Mouse (Mus musculus) thymus, postnatal 25 days (tissue): ENCODE data around the gene Ifna2.

Experiments used
- DNase-seq: peaks from one replicate; pipeline ENCODE4 v3.0.0; 2022

Gene Ifna2

GRCm38 (mm10) chr4:88683812-88684211 is at the start of gene Ifna2:
Ifna2 (minus strand) TSS chr4:88683912.
- no peak for DNase-seq

DNA sequence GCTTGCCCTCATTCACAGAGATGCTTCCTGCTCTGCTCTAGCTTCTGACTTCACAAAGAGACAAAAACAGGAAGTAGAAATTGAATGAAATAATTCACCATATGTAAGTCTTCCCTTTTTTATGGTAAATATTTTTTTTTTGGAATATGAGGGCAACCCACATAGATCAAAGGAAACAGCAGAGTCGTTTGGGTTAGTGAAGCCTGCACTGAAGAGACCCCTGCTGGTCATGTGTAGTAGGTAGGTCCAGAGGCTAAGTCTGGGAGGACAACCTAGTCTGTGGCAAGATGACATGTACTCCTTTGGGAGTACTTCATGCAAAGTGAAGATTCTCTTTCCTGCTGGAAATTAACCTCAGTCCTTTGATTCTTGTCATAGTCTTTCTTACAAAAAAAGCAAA is 43.6 kb upstream of the Ifna2 start:
- DNase-seq, result peak; percentile 58

DNA sequence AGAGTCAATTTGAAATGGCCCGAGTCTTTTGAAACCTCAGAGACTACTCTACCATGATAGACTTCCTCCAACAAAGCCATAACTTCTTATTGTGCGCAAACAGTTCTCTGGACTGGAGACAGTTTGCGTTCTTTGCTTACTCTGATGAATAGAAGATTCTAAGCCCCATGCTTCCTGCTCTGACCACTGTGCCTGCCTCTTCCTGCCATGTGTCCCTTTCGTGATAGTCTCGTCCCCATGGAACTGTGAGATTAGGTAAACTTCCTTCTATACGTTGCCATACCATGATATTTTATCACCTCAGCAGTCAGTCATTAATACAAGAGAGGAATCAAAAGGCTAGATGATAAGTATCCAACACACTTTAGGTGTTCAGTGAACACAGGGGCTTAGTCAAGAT is 43.0 kb upstream of the Ifna2 start:
- no peak for DNase-seq

GRCm38 (mm10) chr4:88723497-88724090 is 39.9 kb upstream of the Ifna2 start:
- no peak for DNase-seq

DNA sequence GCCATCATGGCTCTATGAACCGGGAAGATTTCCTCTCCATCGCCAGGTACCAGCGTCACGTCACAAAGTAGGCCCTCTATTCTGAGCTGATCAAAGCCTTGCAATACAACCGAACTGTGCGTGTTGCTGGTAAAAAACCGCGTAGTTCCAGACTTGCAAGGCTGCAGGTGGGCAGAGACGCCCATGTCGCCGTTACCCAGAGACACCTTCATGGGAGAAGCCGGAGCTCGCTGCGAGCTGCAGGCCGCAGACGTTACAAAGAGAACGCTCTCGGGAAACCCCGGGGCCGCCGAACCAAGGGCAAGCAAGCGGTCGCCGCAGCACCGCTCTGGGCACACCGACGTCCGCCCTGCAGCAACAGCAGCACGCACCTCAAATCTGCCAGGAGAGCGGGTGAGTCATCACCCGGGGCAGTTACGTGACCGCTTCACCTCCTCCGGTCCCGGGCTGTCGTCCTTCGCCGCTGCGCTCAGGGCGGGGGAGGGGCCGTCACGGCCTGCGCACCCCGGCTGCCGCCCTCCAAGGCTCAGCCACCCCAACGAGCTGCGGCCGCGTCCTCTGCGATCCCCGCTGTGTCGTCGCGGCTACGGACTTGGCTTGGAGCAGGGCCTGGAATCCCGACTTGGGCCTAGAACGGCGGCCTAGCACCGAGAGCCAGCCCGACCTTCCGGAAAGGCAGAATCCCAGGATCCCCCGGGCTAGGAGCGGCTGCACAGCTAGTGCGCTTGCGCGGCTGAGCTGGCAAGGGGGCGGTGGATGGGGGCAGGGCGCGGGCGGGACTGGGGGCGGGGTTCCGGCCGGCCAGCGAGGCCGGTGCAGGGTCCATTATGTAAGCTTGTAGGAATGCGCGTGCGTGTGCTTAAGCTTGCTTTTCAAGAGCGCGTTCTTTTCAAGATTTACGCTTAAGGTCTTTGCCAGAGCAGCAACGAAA is 38.3 kb upstream of the Ifna2 start, which contains the start of the genes Gm26566 and Klhl9:
Gene Gm26566 (plus strand): TSS at position 15 of the 931 bp plus-strand sequence.
Gene Klhl9 (minus strand): TSS at position 675 of the 931 bp plus-strand sequence.
- DNase-seq, result peak; percentile 89

DNA sequence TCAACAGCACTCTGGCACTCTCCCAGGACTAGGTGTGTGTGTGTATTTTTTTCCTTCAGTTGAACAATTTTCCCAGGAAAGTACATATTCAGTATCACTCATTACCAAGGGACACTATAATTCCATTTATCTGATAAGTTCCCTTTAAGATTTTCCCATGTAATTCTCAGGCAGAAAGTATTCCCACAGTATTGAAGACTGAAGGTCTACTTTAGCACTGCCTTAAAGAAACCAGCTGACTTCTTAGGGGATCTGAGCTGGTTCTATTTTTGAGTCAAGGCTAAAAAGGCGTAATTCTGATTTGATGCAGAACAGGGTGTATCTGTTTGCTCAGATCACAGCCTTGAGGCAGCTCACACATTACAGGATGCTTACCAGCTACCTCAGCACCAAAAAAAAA is 35.0 kb upstream of the Ifna2 start:
- no peak for DNase-seq

DNA sequence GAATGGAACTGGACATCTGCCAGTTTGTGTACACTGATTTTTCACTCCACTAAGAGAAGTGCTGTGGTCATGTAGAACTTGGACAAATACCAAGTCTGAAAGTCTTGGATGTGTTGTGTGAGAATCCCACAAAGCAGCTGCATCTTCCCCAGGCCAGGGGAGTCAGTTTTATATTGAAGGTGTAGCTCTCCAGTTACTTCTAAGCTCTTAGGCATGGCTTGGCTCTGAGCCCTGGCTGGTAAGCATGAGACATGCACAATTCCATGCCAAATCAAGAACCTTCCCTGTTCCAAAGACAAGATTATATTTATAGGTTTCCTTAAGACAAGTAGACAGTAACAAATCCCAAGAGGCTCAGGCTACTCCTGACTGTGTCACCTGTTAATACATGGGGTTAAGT is 31.3 kb upstream of the Ifna2 start:
- DNase-seq, result no peak

GRCm38 (mm10) chr4:88714281-88714680 is 30.6 kb upstream of the Ifna2 start:
- DNase-seq, result no peak

- DNase-seq, result no peak
Observed at GRCm38 (mm10) chr4:88707128-88707826, 23.6 kb upstream of the Ifna2 start.

DNA sequence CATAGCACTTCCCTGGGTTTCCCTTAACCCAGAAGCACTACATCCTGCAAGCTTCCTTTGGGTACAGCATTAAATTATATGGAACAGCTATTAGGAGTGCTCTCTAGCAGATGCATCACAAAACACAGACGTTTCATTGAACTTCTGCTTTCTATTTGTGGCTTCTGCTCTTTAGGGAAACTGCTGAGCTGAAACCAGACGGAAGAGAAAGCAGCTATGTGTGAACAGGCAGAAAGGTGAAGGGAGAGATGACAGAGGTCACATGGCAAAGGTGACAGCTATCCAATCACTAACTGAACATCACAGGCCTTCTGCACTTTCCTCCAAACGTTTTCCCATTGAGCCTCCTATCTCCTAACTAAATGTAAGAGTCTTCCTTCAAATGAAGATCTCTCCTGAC is 22.2 kb upstream of the Ifna2 start:
- no peak for DNase-seq

DNA sequence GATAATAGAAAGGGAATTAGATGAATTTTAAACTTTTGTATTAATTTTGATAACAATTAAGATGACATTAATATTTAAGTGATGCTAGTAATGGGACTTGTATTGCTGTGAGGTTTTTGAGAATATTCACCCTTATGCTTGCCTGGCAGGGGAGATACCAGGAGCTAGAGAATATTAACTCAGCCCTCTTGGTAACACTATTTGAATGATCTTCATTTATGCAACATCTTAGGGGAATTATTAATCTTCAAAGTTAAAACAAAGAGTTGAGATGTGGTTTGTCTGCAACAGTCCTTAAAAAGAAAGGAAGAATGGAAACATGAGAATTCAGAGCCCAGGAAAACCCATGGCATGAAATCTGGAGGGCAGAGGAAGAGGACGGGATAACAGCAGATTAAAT is 15.6 kb upstream of the Ifna2 start:
- no peak for DNase-seq

DNA sequence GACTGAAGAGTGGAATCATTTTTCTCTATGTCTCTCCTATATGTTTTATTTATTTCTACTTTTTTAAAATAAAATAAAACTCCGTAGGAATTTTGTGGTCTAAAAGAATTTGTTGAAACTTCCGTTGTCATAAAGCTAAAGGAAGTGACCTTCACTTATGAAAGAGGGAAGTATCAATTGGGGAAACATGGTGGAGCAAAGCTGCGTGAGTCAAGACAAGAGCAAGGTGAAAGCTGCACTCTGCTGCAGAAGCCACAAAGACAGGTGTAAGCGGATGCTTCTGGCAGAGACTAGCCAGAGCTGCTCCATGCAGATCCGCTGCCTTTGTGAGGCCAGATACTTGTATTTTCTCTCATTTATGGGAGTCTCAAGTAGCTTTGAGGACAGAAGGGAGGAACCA is 15.1 kb upstream of the Ifna2 start:
- no peak for DNase-seq

GRCm38 (mm10) chr4:88697753-88698152 is 14.0 kb upstream of the Ifna2 start:
- no peak for DNase-seq

GRCm38 (mm10) chr4:88697108-88697507 is 13.4 kb upstream of the Ifna2 start:
- DNase-seq, result no peak

DNA sequence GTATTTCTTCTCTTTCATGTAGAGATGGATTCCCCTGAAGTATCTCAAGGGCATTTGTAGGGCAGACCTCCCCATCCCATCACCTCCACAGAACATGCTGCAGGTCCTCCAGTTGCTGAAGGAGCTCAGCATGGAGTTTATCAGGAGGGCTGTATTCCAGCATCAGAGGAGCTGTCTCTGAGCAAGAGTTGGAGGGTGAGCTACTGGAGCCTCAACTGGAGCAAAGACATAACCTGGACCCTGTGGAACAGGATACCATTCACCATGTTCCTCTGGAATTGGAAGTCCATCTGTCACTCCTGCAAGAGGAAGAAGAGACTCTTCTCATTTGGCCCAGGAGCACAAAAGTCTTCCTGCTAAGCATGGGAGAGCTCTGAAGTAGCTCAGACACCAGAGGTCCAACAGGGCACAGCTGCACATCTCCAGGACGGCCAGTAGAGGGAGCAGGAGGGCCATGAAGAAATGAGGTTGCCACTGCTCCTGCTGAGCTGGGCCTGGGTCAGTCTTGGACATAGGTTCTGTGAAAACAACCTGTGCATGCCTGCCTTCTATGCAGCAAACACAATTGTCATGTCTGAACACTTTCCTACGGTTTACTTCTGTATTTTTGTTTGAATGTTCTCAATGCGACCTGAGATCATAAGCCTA is 12.6 kb upstream of the Ifna2 start:
- DNase-seq, result peak; percentile 78

DNA sequence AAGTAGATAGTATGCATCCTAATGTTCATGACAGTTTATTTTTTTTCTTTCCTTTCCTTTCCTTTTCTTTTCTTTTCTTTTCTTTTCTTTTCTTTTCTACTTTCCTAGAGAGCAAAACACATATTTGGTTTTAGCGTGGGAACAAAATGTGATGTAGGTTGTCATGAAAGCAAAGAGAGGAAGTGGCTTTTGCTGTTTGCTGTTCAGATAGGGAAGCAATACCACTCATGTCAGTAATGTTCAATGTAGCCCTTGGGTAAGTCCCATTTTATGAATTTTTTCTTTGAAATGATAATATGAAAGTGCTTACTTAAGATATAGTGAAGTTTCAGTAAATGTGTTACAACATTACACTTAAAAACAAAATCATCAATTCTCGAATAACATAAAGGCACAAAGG is 9.7 kb upstream of the Ifna2 start:
- DNase-seq, result no peak

- peak; percentile 5 for DNase-seq
Observed at GRCm38 (mm10) chr4:88692537-88692936, 8.8 kb upstream of the Ifna2 start.

DNA sequence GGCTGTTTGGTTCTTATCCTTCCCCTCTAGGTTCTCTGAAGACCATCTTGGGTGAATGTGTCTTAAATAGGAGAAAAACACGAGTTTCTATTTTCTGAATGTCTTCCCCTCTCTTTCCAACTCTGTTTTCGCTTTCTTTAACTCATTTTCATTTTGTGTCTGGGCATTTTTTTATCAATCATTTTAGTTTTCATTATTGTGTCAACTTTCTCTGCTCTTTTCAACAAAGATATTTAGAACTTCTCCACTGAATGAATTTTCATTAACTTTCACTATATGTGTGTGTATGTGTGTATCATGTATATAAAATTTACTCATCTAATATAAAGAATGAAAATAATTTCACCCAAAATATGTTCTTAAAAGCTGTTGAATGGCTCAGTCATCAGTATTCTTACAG is 7.5 kb upstream of the Ifna2 start, which contains the start of gene Ifnab:
Gene Ifnab (minus strand): TSS at position 101 of the 400 bp plus-strand sequence.
- no peak for DNase-seq

DNA sequence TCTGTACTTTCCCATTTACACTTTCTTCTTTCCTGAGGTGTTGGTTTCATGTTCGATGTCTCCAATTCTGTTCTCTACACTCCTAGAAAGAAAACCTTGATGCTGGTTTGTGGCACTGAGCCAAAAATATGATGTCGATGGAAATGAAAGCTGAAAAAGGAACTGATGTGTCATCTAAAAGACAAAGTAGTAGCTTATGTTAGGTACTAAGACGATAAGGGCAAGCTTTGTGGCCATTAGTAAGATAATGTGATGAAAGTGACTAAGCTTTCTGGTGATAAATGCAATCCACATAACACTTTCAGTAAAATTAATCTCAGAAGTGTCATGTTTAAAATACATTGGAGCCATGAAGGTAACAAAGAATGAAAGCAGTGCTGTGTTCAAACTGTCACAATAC is 2.4 kb downstream of the Ifna2 start:
- no peak for DNase-seq

GRCm38 (mm10) chr4:88680362-88680761 is 3.4 kb downstream of the Ifna2 start:
- DNase-seq, result peak; percentile 21

DNA sequence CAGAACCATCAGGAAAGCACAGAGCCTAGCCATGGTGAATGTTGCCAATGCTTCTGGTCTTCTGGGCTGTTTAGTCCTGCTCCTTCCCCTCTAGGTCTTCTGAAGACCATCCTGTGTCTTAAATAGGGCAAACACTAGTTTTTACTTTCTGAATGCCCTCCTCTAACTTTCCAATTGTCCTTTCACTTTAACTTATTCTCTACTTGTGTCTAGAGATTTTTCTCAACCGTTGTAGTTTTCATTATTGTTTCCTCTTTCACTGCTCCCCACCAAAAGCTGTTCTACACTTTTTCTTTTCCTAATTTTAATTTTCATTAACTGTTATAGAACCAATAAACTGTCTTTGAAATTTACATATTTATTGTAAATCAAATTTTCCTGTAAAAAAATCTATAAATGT is 6.9 kb downstream of the Ifna2 start, which contains the start of gene Ifna16:
Gene Ifna16 (minus strand): TSS at position 101 of the 400 bp plus-strand sequence.
- no peak for DNase-seq

DNA sequence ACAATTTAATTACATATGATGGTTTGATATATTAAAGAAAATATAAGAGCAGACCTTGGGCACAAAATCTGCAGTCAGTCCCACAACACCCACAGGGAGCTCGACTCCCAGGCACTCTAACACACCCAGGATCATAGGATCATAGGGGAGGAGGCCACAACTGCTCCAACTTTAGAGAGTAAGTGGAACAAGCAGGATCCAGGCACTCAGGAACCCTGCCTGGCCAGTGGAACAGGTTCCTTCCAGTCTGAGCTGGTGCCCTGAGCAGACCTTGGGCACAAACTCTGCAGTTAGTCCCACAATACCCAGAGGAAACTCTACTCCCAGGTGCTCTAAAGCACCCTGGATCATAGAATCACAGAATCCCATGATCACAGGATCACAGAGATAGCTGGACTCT is 28.3 kb downstream of the Ifna2 start:
- no peak for DNase-seq

- no peak for DNase-seq
Observed at GRCm38 (mm10) chr4:88653644-88654043, 30.1 kb downstream of the Ifna2 start.
